Mouse (Mus musculus) small intestine, adult 2 months (tissue): ENCODE results near the gene Calhm3.

ENCODE experiments used
- CTCF ChIP-seq: fragments of 200-500 bp; IDR thresholded peaks from 2 replicates; pipeline ENCODE4 v1.5.1; 2012; ENCODE audit warnings: low read depth, mild to moderate bottlenecking, control low read depth, inconsistent platforms, low read length, moderate library complexity, mixed read lengths; ENCODE audit not compliant: insufficient replicate concordance, insufficient read length; ENCODE audit errors: extremely low read depth
- POLR2A ChIP-seq: fragments of 200-500 bp; IDR thresholded peaks from 2 replicates; pipeline ENCODE4 v1.6.1; 2012; ENCODE audit warnings: low read depth, mild to moderate bottlenecking, control low read depth, inconsistent platforms, low read length, moderate library complexity

DNA sequence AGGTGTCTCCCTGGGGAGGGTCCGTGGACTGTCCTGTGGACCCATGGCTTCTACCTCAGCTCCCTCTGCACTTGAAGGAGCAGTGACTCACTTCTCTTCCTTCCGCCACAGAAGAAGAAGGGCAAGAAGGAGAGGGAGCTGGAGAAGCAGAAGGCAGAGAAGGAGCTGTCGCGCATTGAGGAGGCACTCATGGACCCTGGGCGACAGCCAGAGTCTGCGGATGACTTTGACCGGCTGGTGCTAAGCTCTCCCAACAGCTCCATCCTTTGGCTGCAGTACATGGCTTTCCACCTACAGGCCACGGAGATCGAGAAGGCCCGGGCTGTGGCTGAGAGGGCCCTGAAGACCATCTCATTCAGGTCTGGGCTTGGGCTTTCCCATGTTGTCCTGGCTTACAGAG is 29.4 kb downstream of the Calhm3 start:
- no peak for TF ChIP-seq POLR2A
- TF ChIP-seq CTCF: no peak
